Mouse (Mus musculus) forebrain, embryonic 16.5 days (tissue): Measurements from ENCODE around the gene Nrxn1. TPM values are rescaled to one million over a fixed set of nuclear protein-coding genes. Genes with fewer than 3 reads are reported as not detected.

ENCODE experiments used
- ATAC-seq: fragments of 200-750 bp; cut with Nextera tagmentation; 2 replicates; pipeline ENCODE4 v1.8.0; 2017; ENCODE audit warnings: mild to moderate bottlenecking, moderate library complexity
- H3K27ac ChIP-seq: fragments of 300-500 bp; sonication (generic); 2 replicates; pipeline ENCODE4 v1.5.1; 2014; ENCODE audit warnings: low read length, control low read depth
- H3K27me3 ChIP-seq: fragments of 300-500 bp; sonication (generic); replicated peaks from 2 replicates; pipeline ENCODE4 v1.6.1; 2014; ENCODE audit warnings: low read length; ENCODE audit not compliant: control insufficient read depth, insufficient read depth
- H3K36me3 ChIP-seq: fragments of 300-500 bp; sonication (generic); 2 replicates; pipeline ENCODE4 v1.6.1; 2014; ENCODE audit not compliant: control insufficient read depth, insufficient read depth
- H3K4me1 ChIP-seq: fragments of 300-500 bp; sonication (generic); replicated peaks from 2 replicates; pipeline ENCODE4 v1.6.1; 2014; ENCODE audit warnings: low read length; ENCODE audit not compliant: control insufficient read depth, insufficient read depth
- H3K4me2 ChIP-seq: fragments of 300-500 bp; sonication (generic); 2 replicates; pipeline ENCODE4 v1.6.1; 2014; ENCODE audit warnings: mild to moderate bottlenecking, low read length, control low read depth
- H3K4me3 ChIP-seq: fragments of 300-500 bp; sonication (generic); replicated peaks from 2 replicates; pipeline ENCODE4 v1.5.1; 2014; ENCODE audit warnings: mild to moderate bottlenecking, low read length, control low read depth
- H3K9ac ChIP-seq: fragments of 300-500 bp; sonication (generic); replicated peaks from 2 replicates; pipeline ENCODE4 v1.6.1; 2014; ENCODE audit warnings: low read depth, low read length, control low read depth
- H3K9me3 ChIP-seq: fragments of 300-500 bp; sonication (generic); 2 replicates; pipeline ENCODE4 v1.6.1; 2016; ENCODE audit warnings: low read length; ENCODE audit not compliant: control insufficient read depth
- WGBS: fragments of 180-500 bp; shearing (Covaris S2); extraction: QIAGEN DNeasy Blood & Tissue Kit; methylation state at CpG from one replicate; pipeline ENCODE4 v1.1.7; 2014; 5-methylcytosine and 5-hydroxymethylcytosine counted together
- polyA plus RNA-seq: library from polyadenylated mRNA; unstranded; fragments of >200 nt; fragmentation: Nextera tagmentation; extraction: Ambion mirVana; gene quantifications from 2 replicates; pipeline ENCODE4 v1.2.1, GENCODE M21; 2015

Gene Nrxn1
- polyA plus RNA-seq, 1 experiment from 2014 or later, result 198 TPM

DNA sequence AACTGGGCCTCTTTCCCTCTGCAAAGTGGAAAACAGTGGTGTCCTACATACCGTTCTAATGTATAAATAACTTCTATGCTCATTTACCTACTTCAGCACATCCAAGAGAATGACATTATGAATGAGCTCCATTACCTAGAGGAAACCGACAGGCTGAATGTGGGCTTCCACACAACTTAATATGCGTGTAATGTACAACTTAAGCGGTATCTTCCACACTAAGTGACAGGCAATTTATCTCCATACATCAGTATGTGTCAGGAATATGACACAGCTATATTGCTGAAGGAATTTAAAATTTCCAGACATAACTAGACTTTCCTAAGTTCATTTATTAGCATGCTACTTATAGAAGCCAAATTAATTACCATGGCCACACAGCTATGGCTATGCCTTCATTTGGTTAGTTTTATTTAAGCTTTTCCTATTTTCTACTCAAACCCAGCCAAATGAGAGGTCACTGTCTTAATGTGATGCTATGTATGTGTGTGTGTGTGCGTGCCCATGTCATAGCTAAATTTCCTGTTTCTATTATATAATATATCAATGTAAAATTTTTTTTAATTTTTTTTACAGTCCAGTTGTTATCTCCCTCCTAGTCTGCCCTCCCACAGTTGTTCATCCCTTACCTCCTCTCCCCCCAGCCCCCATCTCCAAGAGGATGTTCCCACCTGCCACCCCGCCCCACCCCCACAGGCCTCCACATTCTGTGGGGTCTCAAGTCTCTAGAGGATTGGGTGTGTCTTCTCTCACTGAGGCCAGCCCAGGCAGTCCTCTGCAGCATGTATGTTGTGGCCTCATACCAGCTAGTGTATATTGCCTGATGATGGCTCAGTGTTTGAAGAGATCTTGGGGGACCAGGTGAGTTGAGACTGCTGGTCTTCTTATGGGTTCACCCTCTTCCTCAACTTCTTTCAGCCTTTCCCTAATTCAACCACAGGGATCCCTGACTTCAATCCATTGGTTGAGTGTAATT, 186.5 kb downstream of the Nrxn1 start:
- H3K4me3 ChIP-seq, result no peak overlapping the region
- 0 out of 2 replicates have a peak, but pooled peaks have one; percentile 40 for ATAC-seq
- H3K36me3 ChIP-seq, result no peaks in the 10 kb centered on the region
- H3K4me2 ChIP-seq, result no peak overlapping the region
- H3K27ac ChIP-seq, result no peak overlapping the region
- H3K27me3 ChIP-seq, result no peaks in the 10 kb centered on the region
- 70% methylated on average over 6 of the region's 6 CpGs for WGBS
- H3K4me1 ChIP-seq, result no peaks in the 10 kb centered on the region
- H3K9me3 ChIP-seq, result no peaks in the 10 kb centered on the region
- H3K9ac ChIP-seq, result no peak overlapping the region

DNA sequence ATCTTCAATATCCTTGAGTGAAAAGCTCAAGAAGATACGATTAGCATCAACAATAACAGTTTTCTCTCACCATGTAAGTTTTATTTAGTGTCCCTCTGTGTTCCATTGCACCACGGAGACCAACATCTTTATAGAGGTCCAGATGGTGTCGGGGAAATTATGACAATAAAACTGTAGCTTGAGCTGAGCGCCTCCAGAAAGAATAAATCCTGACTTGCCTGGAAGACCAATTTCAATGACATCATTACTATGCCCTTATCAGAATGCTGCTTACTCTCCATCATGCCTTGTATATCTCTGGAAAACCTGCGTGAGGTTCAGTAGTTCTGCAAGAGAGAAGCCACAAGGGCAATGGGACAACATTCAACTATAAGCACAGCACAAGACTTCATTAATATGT, 187.7 kb downstream of the Nrxn1 start:
- no peak for ATAC-seq
- Histone ChIP-seq H3K27ac (no peak overlapping the region), H3K36me3 (no peaks in the 10 kb centered on the region), H3K9ac (no peak overlapping the region), H3K4me3 (no peak overlapping the region), H3K27me3 (no peaks in the 10 kb centered on the region), H3K4me1 (no peaks in the 10 kb centered on the region), H3K4me2 (no peak overlapping the region), H3K9me3 (no peaks in the 10 kb centered on the region)
- 85% methylated on average over 5 of the region's 5 CpGs for WGBS

DNA sequence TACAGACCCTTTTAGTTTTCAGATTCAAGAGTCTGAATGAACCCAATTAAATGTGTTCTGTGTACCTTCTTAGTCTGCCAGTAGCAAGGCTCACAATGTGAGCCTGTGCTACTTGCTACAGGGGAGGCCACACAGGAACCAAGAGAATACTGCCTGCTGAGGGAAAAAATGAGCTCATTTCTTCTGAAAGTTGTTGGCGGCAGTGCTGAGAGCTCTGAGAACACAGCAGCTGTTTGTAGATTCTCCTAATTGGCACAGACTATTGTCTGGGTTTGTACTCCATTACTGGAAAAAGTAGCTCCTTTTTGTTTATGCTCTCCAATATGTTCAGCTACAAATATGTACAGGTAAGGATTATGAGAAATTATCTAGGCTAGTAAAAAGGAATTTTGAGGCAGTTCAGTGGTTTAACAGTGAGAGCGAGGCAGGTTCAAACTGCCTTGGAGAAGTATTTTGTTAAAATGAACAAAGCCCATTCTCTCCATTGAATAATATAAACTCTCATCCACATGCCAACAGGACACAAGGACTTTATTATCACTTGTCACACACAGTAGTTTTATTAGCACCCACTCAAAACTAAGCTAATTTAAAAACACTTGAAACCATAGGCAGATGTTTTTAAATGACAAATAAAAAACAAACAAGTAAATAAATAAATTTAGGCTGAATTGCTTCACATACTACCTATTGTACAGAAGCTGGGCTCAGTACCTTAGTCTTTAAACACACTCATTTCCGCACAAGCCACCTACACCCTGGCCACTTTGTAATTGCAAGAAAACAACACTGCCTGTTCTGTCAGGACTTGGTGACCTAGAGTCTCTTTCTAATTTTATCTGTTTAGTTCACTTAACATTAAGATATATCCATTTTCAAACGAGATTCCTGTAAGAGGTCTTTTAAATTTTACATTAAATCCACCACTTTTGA, 200.3 kb downstream of the Nrxn1 start:
- Histone ChIP-seq H3K9ac (no peak overlapping the region), H3K9me3 (no peaks in the 10 kb centered on the region), H3K27ac (peak overlapping the region; percentile 74), H3K27me3 (no peaks in the 10 kb centered on the region), H3K4me3 (no peak overlapping the region), H3K36me3 (no peaks in the 10 kb centered on the region), H3K4me1 (peaks cover 9% of the 10 kb centered on the region; the same call in 1 of the 2 replicates), H3K4me2 (no peak overlapping the region)
- ATAC-seq, result peak; percentile 98
- 12% methylated on average over 4 of the region's 4 CpGs for WGBS

DNA sequence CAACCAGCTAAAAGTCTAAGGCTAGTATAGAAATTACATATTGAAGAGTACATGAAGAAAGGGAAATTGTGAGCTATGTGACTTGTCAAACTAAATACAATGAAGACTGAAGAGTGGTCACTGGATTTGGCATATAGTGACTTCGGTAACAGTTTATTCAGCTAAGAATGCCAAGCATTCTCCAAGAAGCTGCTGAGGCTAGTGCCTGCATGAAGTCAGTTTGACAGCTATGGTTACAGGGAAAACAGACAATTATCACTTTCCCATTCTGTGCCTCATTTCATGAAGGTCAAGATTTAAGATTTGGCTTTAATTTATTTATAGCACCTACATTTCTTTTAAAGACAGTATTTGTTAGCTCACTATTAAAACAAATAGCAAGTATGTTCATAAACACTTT, 201.2 kb downstream of the Nrxn1 start:
- no peak overlapping the region for H3K9ac ChIP-seq
- ATAC-seq, result no peak
- H3K4me3 ChIP-seq, result no peak overlapping the region
- H3K27me3 ChIP-seq, result no peaks in the 10 kb centered on the region
- 0 out of 2 replicates have a peak overlapping the region, but pooled peaks have one; percentile 20 for H3K27ac ChIP-seq
- H3K4me1 ChIP-seq, result peaks cover 9% of the 10 kb centered on the region; the same call in 1 of the 2 replicates
- 28% methylated on average over 1 of the region's 1 CpGs for WGBS
- no peaks in the 10 kb centered on the region for H3K9me3 ChIP-seq
- no peaks in the 10 kb centered on the region for H3K36me3 ChIP-seq
- no peak overlapping the region for H3K4me2 ChIP-seq

DNA sequence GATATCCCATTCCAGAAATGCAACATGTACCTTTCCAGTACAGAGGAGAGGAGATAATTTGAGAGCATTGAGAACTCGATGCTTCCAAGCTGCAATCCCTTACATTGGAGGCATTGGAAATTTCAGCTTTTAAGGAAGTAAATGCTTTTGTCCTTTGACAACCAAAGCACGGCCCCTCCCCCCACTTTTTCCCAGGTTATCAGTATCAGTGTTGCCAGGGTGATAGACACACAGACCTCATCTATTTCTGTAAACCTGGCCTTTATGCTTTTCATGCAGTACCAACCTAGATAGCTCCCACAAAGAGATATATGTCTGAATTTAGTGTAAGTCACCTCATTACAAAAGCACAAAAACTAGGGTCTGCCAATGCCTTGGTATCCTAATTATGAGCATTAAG, 235.6 kb downstream of the Nrxn1 start:
- H3K27ac ChIP-seq, result no peak overlapping the region
- H3K27me3 ChIP-seq, result no peaks in the 10 kb centered on the region
- H3K9ac ChIP-seq, result no peak overlapping the region
- no peak overlapping the region for H3K4me2 ChIP-seq
- no peaks in the 10 kb centered on the region for H3K36me3 ChIP-seq
- peaks cover 3% of the 10 kb centered on the region; the same call in 1 of the 2 replicates for H3K4me1 ChIP-seq
- 34% methylated on average over 2 of the region's 2 CpGs for WGBS
- ATAC-seq, result no peak
- no peaks in the 10 kb centered on the region for H3K9me3 ChIP-seq
- H3K4me3 ChIP-seq, result no peak overlapping the region

DNA sequence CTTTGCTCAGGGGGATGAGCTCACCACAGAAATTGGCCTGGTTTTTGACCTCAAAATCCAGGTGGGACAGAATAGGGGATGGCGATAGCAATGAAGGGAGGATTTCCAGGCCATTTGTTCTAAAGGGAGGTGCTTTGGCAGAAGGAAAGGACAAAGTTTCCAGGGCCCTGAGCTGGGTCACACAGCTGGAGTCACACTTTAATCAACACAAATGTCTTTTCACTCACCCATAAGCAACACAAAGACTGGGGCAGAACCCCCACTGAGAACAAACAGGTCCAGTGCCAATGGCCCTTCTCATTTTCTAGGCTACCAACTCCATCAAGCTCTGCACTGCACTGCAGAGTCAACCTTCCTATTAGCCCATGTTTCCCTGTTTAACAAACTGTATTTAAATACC, 249.0 kb downstream of the Nrxn1 start:
- Histone ChIP-seq H3K9me3 (no peaks in the 10 kb centered on the region), H3K4me1 (no peaks in the 10 kb centered on the region), H3K9ac (no peak overlapping the region), H3K4me3 (no peak overlapping the region), H3K4me2 (no peak overlapping the region), H3K36me3 (no peaks in the 10 kb centered on the region), H3K27me3 (no peaks in the 10 kb centered on the region), H3K27ac (no peak overlapping the region)
- 7% methylated on average over 1 of the region's 1 CpGs for WGBS
- ATAC-seq, result no peak

DNA sequence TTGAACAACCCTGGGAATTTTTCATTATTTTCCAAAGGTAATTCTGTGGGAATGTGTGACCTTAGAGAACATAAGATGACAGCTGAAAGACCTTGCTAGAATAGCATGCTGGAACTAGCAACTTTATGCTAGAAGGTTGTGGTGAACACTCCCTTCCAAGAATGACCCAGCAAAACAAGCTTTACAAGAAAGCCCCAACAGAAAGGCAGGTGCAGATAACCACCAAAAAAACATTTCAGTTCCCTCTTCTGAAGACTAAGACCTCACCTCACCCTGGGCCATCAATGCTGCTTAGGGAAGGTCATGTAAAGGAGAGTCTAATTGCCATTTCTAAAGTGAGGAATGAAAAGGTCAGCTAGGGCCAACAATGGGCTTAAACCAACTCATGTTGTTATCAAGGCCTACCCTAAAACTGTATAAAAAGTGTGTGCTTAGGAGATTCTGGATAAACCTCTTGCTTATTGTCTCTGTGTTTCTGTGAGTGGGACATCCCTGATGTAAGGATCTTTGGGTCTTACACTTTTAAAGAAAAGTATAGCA, 249.7 kb downstream of the Nrxn1 start:
- H3K36me3 ChIP-seq, result no peaks in the 10 kb centered on the region
- no peaks in the 10 kb centered on the region for H3K9me3 ChIP-seq
- no peak overlapping the region for H3K4me2 ChIP-seq
- no peaks in the 10 kb centered on the region for H3K27me3 ChIP-seq
- no peak for ATAC-seq
- H3K4me1 ChIP-seq, result no peaks in the 10 kb centered on the region
- H3K4me3 ChIP-seq, result no peak overlapping the region
- H3K9ac ChIP-seq, result no peak overlapping the region
- no peak overlapping the region for H3K27ac ChIP-seq

DNA sequence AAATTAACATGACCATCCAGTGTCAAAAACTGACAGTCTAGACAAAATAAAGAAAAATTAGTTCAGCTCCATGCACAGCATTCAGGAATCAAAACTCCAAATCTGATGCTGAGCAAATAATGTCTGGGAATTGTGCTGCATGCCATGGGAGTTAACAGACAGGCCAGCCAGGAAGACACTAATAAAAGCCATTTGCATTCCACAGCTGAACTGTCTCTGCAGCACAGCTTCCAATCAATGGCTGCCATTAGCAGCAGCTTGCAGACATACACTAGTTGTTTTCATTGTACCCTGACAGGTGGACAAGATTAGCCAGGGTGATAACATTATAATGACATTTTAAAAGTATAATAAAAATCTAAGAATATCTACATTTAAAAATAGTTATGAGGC, 255.9 kb downstream of the Nrxn1 start:
- Histone ChIP-seq H3K9ac (no peak overlapping the region), H3K9me3 (no peaks in the 10 kb centered on the region), H3K36me3 (no peaks in the 10 kb centered on the region), H3K27me3 (no peaks in the 10 kb centered on the region), H3K4me3 (no peak overlapping the region), H3K4me2 (no peak overlapping the region), H3K4me1 (peaks cover 2% of the 10 kb centered on the region; the same call in 1 of the 2 replicates), H3K27ac (no peak overlapping the region)
- ATAC-seq, result peak; percentile 72
